Mouse (Mus musculus) heart, adult 18-20 months (tissue): ENCODE results near the gene Tceal9. TPM values are rescaled to one million over a fixed set of nuclear protein-coding genes. Genes with fewer than 3 reads are reported as not detected.
"Not testable (repeated sequence)": the region's sequence is repeated elsewhere in the genome, so short reads cannot be mapped to it uniquely, and the experiment has no call there.

Source experiments
- DNase-seq, 2 experiments: peaks; one replicate each; pipeline ENCODE4 v3.0.0; 2021 to 2022; ENCODE audit warnings: mixed read lengths in 1 of 2
- total RNA-seq, 2 experiments: library from RNA; stranded (reverse); gene quantifications; 2 replicates each; pipeline ENCODE4 v1.2.3; 2021

The Tceal9 gene
- total RNA-seq, 2 experiments from 2014 or later, result 24.0 to 26.9 TPM

DNA sequence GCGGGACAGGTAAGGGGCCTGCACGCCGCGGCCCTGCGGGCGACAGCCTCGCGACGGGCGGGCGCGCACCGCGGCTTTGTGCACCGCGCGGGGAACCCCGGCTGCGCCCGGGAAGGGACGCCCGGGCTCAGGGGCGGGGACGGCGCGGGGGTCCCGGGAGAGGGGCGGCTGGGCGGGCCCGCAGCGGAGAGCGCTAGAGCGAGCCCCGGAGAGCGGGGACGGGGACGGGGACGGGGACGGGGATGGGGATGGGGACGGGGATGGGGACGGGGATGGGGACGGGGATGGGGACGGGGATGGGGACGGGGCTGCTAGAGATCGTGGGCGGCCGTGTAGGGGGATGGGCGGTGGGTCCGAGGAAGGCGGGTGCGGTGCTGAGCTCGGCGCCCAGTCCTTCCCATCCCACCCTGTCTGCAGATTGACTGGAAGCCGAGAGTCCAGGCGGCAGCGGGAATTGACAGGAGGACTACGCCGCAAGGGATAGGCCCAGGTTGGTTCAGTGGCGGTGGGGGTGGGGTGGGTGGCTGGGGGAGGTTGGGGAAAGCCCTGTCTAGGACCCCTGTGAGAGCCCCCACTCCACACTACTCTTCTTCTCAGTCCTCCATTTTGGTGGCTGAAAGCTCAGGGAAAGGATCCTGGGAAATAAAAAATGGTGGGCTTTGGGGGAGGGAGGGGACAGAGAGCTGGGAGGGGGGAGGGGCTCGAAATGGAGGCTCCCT lies 25.7 kb downstream of the Tceal9 start:
- not testable (repeated sequence) for DNase-seq

DNA sequence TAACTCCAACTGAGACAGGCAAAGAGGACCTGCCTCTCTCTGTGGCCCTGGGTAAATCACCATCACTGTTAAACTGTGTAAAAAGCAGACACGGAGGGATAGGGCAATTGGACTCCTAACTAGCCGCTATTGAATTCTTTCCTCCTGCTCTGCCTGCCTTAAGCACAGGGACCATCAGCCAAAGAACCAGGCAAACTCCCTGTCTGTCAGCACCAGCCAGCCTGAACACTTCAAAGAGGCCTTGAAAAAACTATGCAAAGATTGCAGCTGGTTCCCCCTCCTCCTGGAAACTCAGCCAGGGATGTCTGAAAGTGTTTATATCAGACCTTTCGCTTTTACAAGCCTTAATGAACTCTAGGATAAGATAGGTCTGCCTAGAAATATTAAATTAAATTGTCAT lies 29.7 kb downstream of the Tceal9 start:
- no peak for DNase-seq

DNA sequence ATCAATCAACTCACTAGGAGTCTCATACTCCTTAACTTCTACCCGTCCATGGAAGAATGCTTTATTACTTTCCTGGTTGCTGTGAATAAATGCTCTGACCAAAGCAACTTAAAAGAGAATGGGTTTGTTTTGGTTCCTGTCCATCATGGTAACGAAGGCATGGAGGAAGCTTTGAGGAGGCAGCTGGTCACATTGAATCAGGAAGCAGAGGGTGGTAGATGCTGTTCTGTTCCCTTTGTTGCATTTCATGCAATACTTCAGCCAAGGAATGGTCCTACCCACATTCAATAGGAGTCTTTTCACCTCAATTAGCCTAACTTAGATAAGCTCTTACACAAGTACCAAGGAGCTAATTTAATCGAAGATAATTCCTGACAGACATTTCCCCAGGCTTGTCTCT lies 30.5 kb downstream of the Tceal9 start:
- DNase-seq, result no peak

DNA sequence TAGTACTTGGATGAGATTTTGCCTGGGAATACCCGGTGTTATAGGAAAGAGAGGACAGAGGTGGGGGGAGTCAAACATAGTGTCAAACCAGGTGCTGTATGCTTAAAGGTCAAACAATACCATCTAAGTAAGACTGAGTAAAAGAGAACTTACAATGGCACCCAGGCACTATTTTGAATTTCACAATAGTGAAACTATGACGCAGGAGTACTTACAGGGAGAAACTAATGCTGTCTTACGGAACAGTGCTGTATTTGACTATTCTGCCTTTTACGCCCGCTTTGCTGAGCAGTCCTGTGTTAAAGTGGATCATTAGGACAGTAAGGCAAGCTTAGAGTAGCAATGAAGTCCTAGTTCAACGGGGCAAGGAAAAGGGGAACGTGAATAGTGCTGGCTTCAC lies 32.7 kb downstream of the Tceal9 start:
- no peak for DNase-seq

DNA sequence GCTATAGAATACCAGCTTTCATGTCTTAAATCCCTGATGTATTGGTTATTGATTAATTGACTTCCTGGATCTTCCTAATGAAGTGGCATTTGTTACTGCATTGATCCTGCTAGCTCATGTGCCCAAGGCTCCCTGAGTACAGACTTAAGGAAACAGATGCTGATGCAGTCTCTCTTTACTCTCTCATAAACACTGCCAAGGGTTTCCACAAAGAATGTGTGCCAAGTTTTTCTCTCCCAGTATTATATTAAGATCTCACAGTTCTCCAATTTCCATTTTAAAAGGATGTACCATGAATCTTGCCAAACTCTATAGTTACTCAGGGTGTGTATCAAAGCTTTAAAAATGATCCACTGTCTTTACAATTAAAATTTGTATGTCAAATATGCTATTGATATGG lies 33.5 kb downstream of the Tceal9 start:
- no peak for DNase-seq

DNA sequence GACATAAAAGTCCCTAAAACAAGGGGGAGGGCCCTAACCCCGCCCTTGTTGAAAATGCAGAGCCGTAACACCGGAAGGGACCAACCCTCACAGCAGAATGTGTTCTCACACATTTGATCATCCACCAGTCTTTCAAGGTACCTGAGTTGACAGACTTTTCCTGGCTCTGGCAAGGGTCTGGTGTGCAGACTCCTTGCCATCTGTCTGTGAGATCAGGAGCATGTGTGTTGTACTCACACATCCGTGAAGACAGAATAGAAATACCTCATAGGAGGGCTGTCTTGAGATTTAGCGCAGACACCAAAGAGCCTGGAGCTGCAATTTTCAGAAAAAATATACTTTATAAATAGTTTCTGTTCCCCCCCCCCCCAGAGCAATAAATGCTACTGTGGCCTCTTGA lies 34.5 kb downstream of the Tceal9 start:
- no peak for DNase-seq

DNA sequence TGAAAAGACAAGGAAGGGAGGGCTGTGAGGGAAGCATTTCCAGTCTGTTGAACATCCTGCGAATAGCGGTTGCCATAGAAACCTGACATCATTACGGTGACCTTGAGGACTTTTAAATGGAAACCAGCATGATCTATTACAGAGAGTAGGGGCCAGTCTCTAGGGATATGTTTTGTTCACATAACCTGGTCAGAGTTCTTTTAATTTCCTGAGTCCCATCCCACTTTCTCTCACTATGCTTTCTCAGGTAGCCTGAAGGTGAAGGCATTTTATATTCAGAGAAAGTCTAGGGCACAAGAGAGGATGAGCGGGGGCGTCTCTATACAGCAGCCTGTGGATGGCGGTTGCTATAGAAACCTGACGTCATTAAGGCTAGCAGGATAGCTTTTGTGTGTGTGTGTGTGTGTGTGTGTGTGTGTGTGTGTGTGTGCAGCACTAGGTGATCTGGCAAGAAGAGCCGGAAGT lies 46.0 kb downstream of the Tceal9 start:
- no peak for DNase-seq

Other genes starting within 250 kb of the Tceal9 start
- gene Arxes1, start 211.7 kb upstream of the Tceal9 start, total RNA-seq, result under 1 TPM; 0.32 to 0.93 TPM
- gene Bex2, start 176.8 kb upstream of the Tceal9 start, total RNA-seq, result not detected
- not detected for gene Nxf3, start 159.8 kb upstream of the Tceal9 start, total RNA-seq
- gene Bex4, start 106.1 kb upstream of the Tceal9 start, total RNA-seq, result under 1 TPM; 0.87 to 0.98 TPM
- 10 to 100 TPM; 12.3 to 14.7 TPM for gene Tceal8, start 72.7 kb upstream of the Tceal9 start, total RNA-seq
- under 1 TPM in 1 of 2 experiments, not detected in 1; 0.67 TPM for gene Tceal5, start 41.2 kb upstream of the Tceal9 start, total RNA-seq
- gene Tceal7, start 30.3 kb upstream of the Tceal9 start, total RNA-seq, result 1 to 10 TPM in 1 of 2 experiments, under 1 TPM in 1; 0.82 to 1.3 TPM
- 1 to 10 TPM; 3.0 to 4.7 TPM for gene Bex1, start 29.6 kb upstream of the Tceal9 start, total RNA-seq
- 10 to 100 TPM in 1 of 2 experiments, 1 to 10 TPM in 1; 6.0 to 10.9 TPM for gene Bex3, start 25.2 kb downstream of the Tceal9 start, total RNA-seq